Mouse (Mus musculus): ENCODE data around the gene Eya2. TPM values are rescaled to one million over a fixed set of nuclear protein-coding genes. Genes with fewer than 3 reads are reported as not detected.

Eya2 gene
- polyA plus RNA-seq, 1 experiment from 2014 or later, result 27.2 TPM

GRCm38 (mm10) chr2:165667096-165667495, 72.3 kb downstream of the Eya2 start:
- Histone ChIP-seq H3K9me3 (replicated peaks; ENCODE audit: control insufficient read depth, low read length) (no peaks in the 10 kb centered on the region), H3K27me3 (ENCODE audit: control insufficient read depth, insufficient read depth, low read length) (no peaks in the 10 kb centered on the region), H3K4me1 (ENCODE audit: control insufficient read depth, insufficient read depth, low read length) (no peaks in the 10 kb centered on the region), H3K27ac (replicated peaks; ENCODE audit: low read depth, low read length) (no peak overlapping the region), H3K4me3 (ENCODE audit: low read depth, low read length) (no peak overlapping the region), H3K9ac (replicated peaks; ENCODE audit: low read length) (no peak overlapping the region), H3K36me3 (replicated peaks; ENCODE audit: control insufficient read depth, insufficient read depth, low read depth, low read length) (no peaks in the 10 kb centered on the region), H3K4me2 (ENCODE audit: low read depth, low read length) (no peak overlapping the region)
- DNase-seq (ENCODE audit: low spot score) (no peak), ATAC-seq (replicated peaks; ENCODE audit: insufficient number of reproducible peaks, low FRiP score, low TSS enrichment, low read depth) (no peak)
- 83% methylated on average over 2 of the region's 2 CpGs for WGBS

- no peak overlapping the region for H3K9ac ChIP-seq (replicated peaks; ENCODE audit: low read length)
- no peak overlapping the region for H3K27ac ChIP-seq (replicated peaks; ENCODE audit: low read depth, low read length)
- H3K9me3 ChIP-seq (replicated peaks; ENCODE audit: control insufficient read depth, low read length), result no peaks in the 10 kb centered on the region
- H3K4me3 ChIP-seq (ENCODE audit: low read depth, low read length), result no peak overlapping the region
- no peaks in the 10 kb centered on the region; the same call in 1 of the 2 replicates for H3K36me3 ChIP-seq (replicated peaks; ENCODE audit: control insufficient read depth, insufficient read depth, low read depth, low read length)
- ATAC-seq (replicated peaks; ENCODE audit: insufficient number of reproducible peaks, low FRiP score, low TSS enrichment, low read depth) (no peak), DNase-seq (ENCODE audit: low spot score) (no peak)
- 57% methylated on average over 5 of the region's 6 CpGs for WGBS
- H3K27me3 ChIP-seq (ENCODE audit: control insufficient read depth, insufficient read depth, low read length), result no peaks in the 10 kb centered on the region
- no peak overlapping the region for H3K4me2 ChIP-seq (ENCODE audit: low read depth, low read length)
- H3K4me1 ChIP-seq (ENCODE audit: control insufficient read depth, insufficient read depth, low read length), result no peaks in the 10 kb centered on the region
Measured at GRCm38 (mm10) chr2:165682719-165683118, 87.9 kb downstream of the Eya2 start.

- no peak overlapping the region for H3K9ac ChIP-seq (replicated peaks; ENCODE audit: low read length)
- H3K9me3 ChIP-seq (replicated peaks; ENCODE audit: control insufficient read depth, low read length), result no peaks in the 10 kb centered on the region
- H3K4me2 ChIP-seq (ENCODE audit: low read depth, low read length), result no peak overlapping the region
- ATAC-seq (replicated peaks; ENCODE audit: insufficient number of reproducible peaks, low FRiP score, low TSS enrichment, low read depth) (no peak), DNase-seq (ENCODE audit: low spot score) (peak; percentile 46)
- H3K36me3 ChIP-seq (replicated peaks; ENCODE audit: control insufficient read depth, insufficient read depth, low read depth, low read length), result no peaks in the 10 kb centered on the region
- WGBS, result 31% methylated on average over 8 of the region's 8 CpGs
- H3K27ac ChIP-seq (replicated peaks; ENCODE audit: low read depth, low read length), result no peak overlapping the region
- H3K27me3 ChIP-seq (ENCODE audit: control insufficient read depth, insufficient read depth, low read length), result no peaks in the 10 kb centered on the region
- no peak overlapping the region for H3K4me3 ChIP-seq (ENCODE audit: low read depth, low read length)
- H3K4me1 ChIP-seq (ENCODE audit: control insufficient read depth, insufficient read depth, low read length), result no peaks in the 10 kb centered on the region
Measured at GRCm38 (mm10) chr2:165687516-165687915, 92.7 kb downstream of the Eya2 start.

GRCm38 (mm10) chr2:165688896-165689295, 94.1 kb downstream of the Eya2 start:
- Histone ChIP-seq H3K9me3 (replicated peaks; ENCODE audit: control insufficient read depth, low read length) (no peaks in the 10 kb centered on the region), H3K27ac (replicated peaks; ENCODE audit: low read depth, low read length) (no peak overlapping the region), H3K36me3 (replicated peaks; ENCODE audit: control insufficient read depth, insufficient read depth, low read depth, low read length) (no peaks in the 10 kb centered on the region), H3K4me1 (ENCODE audit: control insufficient read depth, insufficient read depth, low read length) (no peaks in the 10 kb centered on the region), H3K9ac (replicated peaks; ENCODE audit: low read length) (no peak overlapping the region), H3K4me3 (ENCODE audit: low read depth, low read length) (no peak overlapping the region), H3K27me3 (ENCODE audit: control insufficient read depth, insufficient read depth, low read length) (no peaks in the 10 kb centered on the region), H3K4me2 (ENCODE audit: low read depth, low read length) (no peak overlapping the region)
- WGBS, result 91% methylated on average over 4 of the region's 4 CpGs
- ATAC-seq (replicated peaks; ENCODE audit: insufficient number of reproducible peaks, low FRiP score, low TSS enrichment, low read depth) (no peak), DNase-seq (ENCODE audit: low spot score) (no peak)

GRCm38 (mm10) chr2:165691016-165691415, 96.2 kb downstream of the Eya2 start:
- Histone ChIP-seq H3K4me2 (ENCODE audit: low read depth, low read length) (no peak overlapping the region), H3K27ac (replicated peaks; ENCODE audit: low read depth, low read length) (no peak overlapping the region), H3K4me1 (ENCODE audit: control insufficient read depth, insufficient read depth, low read length) (no peaks in the 10 kb centered on the region), H3K9me3 (replicated peaks; ENCODE audit: control insufficient read depth, low read length) (no peaks in the 10 kb centered on the region), H3K36me3 (replicated peaks; ENCODE audit: control insufficient read depth, insufficient read depth, low read depth, low read length) (no peaks in the 10 kb centered on the region), H3K9ac (replicated peaks; ENCODE audit: low read length) (no peak overlapping the region), H3K27me3 (ENCODE audit: control insufficient read depth, insufficient read depth, low read length) (no peaks in the 10 kb centered on the region), H3K4me3 (ENCODE audit: low read depth, low read length) (no peak overlapping the region)
- ATAC-seq (replicated peaks; ENCODE audit: insufficient number of reproducible peaks, low FRiP score, low TSS enrichment, low read depth) (no peak), DNase-seq (ENCODE audit: low spot score) (peak; percentile 55)
- WGBS, result 84% methylated on average over 3 of the region's 3 CpGs

- H3K4me3 ChIP-seq (ENCODE audit: low read depth, low read length), result no peak overlapping the region
- H3K4me1 ChIP-seq (ENCODE audit: control insufficient read depth, insufficient read depth, low read length), result no peaks in the 10 kb centered on the region
- H3K27me3 ChIP-seq (ENCODE audit: control insufficient read depth, insufficient read depth, low read length), result no peaks in the 10 kb centered on the region
- H3K27ac ChIP-seq (replicated peaks; ENCODE audit: low read depth, low read length), result no peak overlapping the region
- H3K36me3 ChIP-seq (replicated peaks; ENCODE audit: control insufficient read depth, insufficient read depth, low read depth, low read length), result no peaks in the 10 kb centered on the region
- no peak overlapping the region for H3K9ac ChIP-seq (replicated peaks; ENCODE audit: low read length)
- WGBS, result 79% methylated on average over 4 of the region's 4 CpGs
- no peaks in the 10 kb centered on the region for H3K9me3 ChIP-seq (replicated peaks; ENCODE audit: control insufficient read depth, low read length)
- ATAC-seq (replicated peaks; ENCODE audit: insufficient number of reproducible peaks, low FRiP score, low TSS enrichment, low read depth) (no peak), DNase-seq (ENCODE audit: low spot score) (no peak)
- H3K4me2 ChIP-seq (ENCODE audit: low read depth, low read length), result no peak overlapping the region
Measured at GRCm38 (mm10) chr2:165692944-165693660, 98.3 kb downstream of the Eya2 start.

GRCm38 (mm10) chr2:165694767-165695166, 99.9 kb downstream of the Eya2 start:
- no peak overlapping the region for H3K27ac ChIP-seq (replicated peaks; ENCODE audit: low read depth, low read length)
- H3K9me3 ChIP-seq (replicated peaks; ENCODE audit: control insufficient read depth, low read length), result no peaks in the 10 kb centered on the region
- 89% methylated on average over 6 of the region's 6 CpGs for WGBS
- no peak overlapping the region for H3K4me2 ChIP-seq (ENCODE audit: low read depth, low read length)
- ATAC-seq (replicated peaks; ENCODE audit: insufficient number of reproducible peaks, low FRiP score, low TSS enrichment, low read depth) (no peak), DNase-seq (ENCODE audit: low spot score) (no peak)
- no peak overlapping the region for H3K9ac ChIP-seq (replicated peaks; ENCODE audit: low read length)
- no peaks in the 10 kb centered on the region for H3K4me1 ChIP-seq (ENCODE audit: control insufficient read depth, insufficient read depth, low read length)
- no peaks in the 10 kb centered on the region for H3K36me3 ChIP-seq (replicated peaks; ENCODE audit: control insufficient read depth, insufficient read depth, low read depth, low read length)
- H3K27me3 ChIP-seq (ENCODE audit: control insufficient read depth, insufficient read depth, low read length), result no peaks in the 10 kb centered on the region
- no peak overlapping the region for H3K4me3 ChIP-seq (ENCODE audit: low read depth, low read length)

- Histone ChIP-seq H3K4me2 (ENCODE audit: low read depth, low read length) (no peak overlapping the region), H3K27ac (replicated peaks; ENCODE audit: low read depth, low read length) (no peak overlapping the region), H3K4me3 (ENCODE audit: low read depth, low read length) (no peak overlapping the region), H3K9ac (replicated peaks; ENCODE audit: low read length) (no peak overlapping the region), H3K36me3 (replicated peaks; ENCODE audit: control insufficient read depth, insufficient read depth, low read depth, low read length) (no peaks in the 10 kb centered on the region), H3K27me3 (ENCODE audit: control insufficient read depth, insufficient read depth, low read length) (no peaks in the 10 kb centered on the region; the same call in 1 of the 2 replicates), H3K9me3 (replicated peaks; ENCODE audit: control insufficient read depth, low read length) (no peaks in the 10 kb centered on the region), H3K4me1 (ENCODE audit: control insufficient read depth, insufficient read depth, low read length) (peaks cover 3% of the 10 kb centered on the region; the same call in 1 of the 2 replicates)
- 19% methylated on average over 19 of the region's 19 CpGs for WGBS
- ATAC-seq (replicated peaks; ENCODE audit: insufficient number of reproducible peaks, low FRiP score, low TSS enrichment, low read depth) (peak; percentile 42; the same call in 1 of the 2 replicates), DNase-seq (ENCODE audit: low spot score) (peak; percentile 46)
Measured at GRCm38 (mm10) chr2:165700252-165700908, 105.5 kb downstream of the Eya2 start.

Data from embryonic facial prominence, embryonic 11.5 days (tissue).